Mouse (Mus musculus) kidney, postnatal 14 days (tissue): ENCODE measurements around the gene Fry.

Experiments
- DNase-seq: peaks from one replicate; pipeline ENCODE4 v3.0.0; 2022; ENCODE audit warnings: mixed read lengths

Gene Fry

DNA sequence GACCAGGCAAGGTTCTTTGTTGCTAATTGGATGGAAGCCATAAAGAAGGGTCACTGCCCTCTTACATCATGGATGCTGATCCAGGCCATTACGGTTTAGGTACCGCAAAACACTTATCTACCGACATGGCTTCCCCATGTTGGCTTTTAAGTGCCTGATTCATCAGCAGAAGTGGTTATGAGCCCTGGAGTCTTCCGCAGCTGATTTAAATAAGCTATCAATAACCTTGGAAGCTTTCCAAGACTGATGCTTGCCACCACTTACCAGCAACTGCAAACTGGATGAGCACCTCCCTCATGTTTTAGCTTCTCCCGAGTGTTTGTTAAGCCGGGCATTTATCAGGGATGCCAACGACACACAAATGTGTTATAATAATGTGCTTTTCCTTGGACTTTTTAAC is 12.7 kb downstream of the Fry start:
- no peak for DNase-seq

DNA sequence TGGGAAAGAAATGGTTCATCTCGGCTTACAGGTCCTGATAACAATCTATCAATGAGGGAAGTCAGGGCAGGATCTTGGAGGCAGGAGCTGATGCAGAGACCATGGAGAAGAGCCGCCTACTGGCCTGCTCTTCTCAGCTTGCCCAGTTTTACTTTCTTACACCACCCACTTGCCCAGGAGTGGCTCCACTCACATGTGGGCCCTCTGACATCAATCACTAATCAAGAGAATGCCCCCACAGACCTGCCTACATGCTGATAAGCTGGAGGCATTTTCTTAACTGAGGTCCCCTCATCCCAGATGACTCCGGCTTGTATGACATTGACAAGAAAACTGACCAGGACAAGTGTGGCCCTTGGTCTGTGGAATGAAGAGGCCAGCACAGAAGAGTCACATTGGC is 16.2 kb downstream of the Fry start:
- DNase-seq: no peak

DNA sequence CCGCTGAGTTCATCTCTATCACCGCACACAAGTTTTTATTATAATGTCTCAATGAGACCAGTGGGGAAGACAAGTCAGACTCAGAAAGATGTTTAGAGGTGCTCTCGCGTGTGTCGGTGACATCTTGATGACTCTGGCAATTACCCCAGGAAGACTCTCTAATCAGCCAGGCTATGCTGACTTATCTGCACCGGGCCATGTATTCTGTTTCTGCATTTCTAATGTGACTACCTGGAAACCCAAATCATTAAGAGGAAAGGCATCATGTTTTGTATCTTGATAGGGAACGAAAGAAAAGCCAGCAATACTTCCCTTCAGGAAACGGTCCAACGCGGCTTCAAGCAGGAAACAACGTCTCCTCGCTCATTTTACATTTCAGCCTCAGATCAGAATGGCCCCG is 17.1 kb downstream of the Fry start:
- no peak for DNase-seq

DNA sequence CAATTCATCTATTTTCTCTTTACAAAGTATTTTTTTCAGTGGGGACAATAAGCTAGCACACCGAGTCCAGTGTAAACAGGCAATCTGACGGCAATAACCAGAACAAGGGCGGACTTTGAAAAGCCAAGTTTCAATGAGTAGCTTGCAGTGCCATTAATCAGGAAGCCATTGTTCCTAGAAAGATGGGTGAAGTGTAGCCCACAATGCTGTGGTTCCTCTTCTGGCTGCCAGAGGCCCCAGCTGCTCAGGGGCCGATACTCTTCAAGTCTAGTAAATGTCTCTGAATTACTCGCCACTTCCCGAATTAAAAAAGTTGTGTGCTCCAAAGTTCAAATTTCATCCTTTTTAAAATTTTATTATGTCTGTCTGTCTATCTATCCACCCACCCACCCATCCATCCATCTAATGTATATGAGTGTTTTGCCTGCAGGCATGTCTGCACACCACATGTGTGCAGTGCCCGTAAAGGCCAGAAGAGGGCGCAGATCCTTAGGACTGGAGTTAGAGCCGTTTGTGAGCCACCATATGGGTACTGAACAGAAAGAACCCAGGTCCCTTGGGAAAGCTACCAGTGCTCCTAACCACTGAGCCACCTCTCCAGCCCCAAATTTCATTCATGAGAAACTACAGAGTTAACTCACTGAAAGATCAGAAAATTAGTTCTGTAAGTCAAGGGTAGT is 19.5 kb downstream of the Fry start:
- no peak for DNase-seq

DNA sequence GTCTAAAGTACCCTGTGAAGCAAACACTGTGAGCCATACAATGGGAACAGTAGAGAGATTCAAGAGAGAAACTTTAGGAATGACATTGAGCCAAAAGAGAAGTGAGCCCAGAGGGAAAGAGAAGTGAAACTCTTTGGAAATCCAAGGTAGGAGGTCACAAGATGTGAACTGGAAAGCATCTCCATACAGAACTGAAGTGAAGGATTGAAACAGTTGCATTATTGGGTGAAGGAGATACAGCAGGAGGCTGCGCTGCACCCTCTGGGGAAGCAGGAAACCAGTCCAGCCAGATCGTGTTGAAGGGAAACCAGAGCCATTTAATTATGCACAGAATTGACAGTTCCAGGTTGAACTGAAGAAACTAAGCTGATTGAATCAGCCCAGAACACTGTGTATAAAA is 22.1 kb downstream of the Fry start:
- DNase-seq: no peak

DNA sequence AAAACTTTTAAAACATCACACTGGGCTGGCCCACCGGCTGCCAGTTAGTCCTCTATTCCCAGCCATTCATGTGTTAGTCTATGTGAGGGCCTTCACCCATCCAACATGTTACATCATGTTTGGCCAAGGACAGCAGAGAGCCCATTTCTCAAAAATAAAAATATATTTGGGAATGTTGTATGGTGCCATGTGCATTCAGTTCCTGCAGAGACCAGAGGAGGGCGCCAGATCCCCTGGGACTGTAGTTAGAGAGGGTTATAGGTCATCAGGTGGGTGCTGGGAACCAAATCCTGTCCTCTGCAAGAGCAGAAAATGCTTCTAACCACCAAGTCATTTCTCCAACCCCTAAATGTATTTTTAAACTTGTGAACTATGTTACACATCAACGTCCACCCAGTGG is 27.5 kb downstream of the Fry start:
- DNase-seq: no peak

DNA sequence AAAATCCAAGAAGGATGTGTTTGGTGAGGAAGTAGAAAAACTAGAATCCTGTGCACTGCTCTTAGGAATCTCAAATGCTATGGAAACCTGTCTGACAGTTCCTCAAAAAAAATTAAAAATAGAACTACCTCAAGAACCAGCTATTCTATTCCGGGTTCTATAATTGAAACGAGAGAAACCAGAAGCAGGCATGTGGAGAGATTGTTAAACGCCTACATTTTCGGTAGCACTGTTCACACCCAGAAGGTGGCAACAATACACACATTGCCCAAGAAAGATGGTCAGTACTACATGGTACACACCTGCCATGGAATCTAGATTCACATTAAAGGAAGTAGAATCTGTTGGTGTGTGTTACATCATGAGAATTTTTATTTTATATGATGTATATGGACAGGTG is 28.2 kb downstream of the Fry start:
- no peak for DNase-seq

DNA sequence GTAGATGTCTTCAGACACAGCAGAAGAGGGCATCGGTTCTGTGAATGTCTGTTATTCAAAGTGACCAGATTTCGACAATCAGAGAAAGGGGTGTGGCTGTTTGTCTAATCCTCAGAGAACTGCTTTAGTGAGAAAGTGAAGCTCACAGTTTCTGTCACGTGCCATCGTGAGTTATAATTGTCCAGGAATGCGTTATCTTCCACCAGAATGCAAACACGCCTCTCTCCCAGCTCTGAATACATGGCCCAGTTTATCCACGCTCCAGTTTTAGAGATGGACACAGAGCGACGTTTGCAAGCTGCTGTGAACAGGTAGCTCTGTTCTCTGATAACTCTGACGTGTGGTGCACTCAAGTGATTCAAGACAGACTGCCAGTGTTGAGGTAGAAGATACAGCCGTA is 31.3 kb downstream of the Fry start:
- DNase-seq: no peak

DNA sequence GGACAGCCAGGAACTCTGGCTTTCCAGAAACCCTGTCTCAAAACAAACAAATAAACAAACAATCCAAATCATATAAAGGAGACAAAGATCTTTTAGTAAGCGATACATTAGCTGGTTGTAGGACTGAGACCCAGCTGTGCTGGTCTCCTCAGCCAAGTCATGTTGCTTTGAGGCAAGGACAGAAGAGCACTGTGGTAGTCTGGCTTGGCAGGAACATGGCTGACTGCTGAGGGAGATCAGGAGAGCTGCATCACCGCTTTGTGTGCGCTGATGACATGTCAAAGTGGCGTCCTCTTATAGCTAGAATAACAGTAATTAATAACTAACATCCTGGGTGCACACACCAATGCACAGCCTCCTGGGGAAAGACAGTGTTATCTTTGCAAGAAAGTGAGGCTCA is 32.5 kb downstream of the Fry start:
- DNase-seq: no peak

DNA sequence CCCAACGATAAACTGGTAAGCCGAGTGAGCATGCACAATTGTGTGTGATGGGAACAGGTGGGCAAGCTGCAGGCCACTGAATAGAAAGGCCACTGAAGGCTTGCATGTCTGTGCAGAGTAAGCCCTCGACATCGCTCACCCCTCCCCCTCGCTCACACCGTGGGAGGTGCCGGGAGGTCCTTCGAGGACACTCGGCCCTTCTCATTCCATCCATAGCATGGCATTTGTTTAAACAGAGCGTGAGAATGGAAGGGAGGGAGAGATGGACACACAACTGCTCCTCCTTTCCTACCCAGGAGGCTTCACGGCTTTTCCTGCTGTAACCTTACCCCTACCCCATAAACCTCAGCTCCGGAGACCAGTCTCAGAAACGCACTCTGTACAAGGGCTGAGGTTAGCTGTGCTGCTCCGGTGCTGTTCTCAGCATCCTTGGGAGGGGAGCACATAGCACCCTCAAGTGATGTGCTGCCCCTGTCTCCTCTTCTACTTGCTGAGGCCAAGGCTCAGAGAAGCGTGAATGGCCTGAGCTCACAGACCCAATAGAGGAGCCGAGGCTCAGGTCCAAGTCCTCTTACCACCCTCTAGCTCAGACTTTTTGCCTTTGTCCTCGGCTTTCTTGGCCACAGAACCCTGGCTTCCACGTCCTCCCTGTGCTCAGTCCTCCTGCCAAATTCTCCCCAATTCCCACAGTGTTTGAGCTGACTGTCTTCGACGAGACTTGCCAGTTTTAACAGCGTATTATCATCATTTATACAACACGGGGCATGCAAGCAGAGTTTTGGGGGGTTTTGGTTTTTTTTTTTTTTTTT is 33.8 kb downstream of the Fry start:
- DNase-seq: no peak

DNA sequence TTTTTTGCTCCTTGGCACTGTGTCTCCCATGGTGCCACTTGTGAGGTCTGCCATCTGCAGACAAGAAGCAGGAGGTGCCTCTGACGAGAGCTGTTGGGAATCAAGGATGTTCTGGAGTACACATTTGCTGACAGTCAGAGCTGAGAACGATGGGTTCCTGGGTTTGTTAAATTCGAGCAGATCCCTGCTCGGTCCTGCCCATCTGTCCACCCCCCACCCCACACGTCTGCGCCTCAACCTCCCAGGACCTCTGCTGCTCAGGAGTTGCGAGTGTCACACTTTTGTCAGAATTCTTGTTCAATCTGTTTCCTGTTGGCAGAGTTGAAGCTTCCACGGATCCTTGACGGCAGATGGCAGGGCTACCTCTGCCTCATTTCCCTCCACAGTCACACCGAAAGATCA is 34.4 kb downstream of the Fry start:
- no peak for DNase-seq

DNA sequence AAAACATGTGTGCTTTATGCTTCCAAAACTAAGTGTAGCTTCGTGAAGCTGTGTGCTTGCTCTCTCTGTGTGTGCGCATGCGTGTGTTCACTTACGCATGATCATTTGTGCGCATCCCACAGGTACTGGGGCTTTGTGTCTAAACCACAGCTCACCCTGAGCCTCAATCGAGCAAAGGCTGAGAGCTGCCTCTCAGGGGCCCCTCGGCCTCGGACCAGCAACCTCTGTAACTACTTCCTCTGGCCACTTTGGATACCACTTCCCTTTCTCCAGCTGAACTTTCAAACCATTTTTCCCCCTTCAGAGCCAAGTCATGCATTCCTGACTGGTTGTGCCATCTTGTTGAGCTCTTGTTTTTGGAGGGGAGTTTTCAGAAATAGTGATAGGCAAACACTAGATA is 36.9 kb downstream of the Fry start:
- DNase-seq: no peak

DNA sequence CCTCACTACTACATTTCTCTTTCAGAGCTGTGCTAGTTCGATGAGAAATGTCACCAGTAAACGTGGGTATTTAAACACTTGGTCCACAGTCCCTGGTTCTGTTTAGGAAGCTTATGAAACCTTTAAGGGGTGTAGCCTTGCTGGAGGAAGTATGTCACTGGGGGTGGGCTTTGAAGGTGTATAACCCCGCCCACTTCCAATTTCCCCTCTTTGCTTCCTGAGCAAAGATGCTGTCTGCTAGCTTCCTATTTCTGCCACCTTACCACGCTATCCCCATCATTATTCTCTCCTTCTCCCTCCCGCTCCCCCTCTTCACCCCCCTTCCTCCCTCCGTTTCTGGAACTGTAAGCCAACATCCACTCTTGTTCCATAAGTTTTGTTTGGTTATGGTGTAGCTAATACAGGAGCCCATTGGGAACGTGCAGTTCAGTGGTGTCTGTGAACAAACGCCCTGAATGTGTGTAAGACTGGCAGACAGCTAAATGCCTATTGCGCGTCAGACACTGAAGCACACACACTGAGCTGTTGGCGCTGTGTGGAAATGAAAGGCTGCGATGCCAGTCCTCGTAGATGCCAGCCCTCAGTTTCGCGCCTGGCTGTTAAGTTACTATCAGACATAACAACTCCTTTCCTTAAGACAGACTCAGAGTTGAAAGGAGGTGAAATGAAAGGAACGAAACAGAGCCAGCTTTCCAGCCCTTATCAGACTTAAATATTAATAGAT is 37.8 kb downstream of the Fry start:
- no peak for DNase-seq

DNA sequence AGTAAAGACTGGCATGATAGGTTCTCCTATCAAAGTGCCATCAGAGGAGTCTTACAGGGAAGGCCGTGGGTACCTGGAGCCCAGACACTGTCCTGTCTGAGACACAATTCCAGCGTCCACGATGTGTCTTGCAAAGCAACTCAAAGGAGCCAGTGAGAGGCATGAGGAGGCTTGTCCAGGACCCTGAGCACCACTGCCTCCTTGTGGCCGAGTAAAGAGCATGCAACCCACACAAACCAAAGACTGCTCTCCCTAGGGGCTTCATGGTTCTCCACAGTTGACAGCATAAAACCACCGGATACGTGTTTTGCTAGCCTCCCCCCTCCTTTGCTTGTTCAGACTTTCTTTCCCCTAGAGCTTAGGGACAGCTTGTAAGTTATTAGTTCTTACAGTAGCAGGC is 39.2 kb downstream of the Fry start:
- DNase-seq: no peak

DNA sequence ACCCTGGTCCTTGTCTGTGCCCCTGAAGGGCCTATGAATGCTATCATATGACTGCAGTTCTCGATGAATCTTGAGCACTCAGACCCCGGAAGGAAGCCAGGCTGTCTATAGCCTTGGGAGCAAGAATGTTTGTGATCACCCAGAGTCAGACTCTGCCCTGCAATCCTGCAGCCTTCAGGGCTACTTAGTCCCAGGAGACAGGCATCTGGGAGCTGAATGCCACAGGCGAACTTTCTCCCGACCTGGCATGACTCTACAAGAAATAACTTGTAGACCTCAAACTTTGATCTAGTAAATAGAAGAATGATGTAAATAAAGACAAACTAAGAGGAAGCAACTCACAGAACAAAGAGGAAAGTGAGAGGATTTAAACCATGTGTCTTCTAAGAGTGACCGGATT is 40.7 kb downstream of the Fry start:
- peak; percentile 32 for DNase-seq

DNA sequence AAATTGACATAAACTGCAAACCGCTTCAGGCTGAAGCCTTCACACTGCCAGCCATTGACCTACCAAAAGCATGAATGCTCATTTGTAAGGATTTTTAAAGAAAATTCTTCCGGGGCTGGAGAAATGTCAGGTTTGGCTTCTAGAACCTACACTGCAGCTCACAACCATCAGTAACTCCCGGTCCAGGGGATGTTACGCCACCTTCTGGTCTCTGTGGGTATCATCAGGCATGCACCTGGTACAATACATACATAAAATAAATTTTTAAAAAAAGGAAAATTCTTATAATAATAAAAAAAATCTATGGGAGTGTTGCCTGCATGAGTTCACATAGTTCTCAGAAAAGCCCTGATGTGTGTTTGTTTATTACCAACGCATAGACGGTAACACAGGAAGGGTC is 42.7 kb downstream of the Fry start:
- no peak for DNase-seq

DNA sequence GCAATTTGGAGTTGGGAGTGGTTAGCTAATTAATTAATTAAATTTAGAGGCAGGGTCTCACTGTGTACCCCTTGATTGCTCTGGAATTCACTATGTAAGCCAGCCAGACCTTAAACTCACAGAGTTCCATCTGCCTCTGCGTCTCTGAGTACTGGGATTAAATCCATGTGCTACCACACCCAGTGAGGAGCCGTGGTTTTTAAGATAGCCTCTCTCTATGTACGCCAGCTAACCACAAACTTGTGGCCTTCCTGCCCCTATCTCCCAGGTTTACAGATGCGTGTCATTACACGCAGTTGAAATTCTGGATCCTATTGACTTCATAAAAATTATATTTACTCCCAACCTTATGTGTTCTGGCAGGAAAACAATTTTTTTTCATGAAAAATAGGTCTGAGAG is 43.5 kb downstream of the Fry start:
- DNase-seq: no peak

DNA sequence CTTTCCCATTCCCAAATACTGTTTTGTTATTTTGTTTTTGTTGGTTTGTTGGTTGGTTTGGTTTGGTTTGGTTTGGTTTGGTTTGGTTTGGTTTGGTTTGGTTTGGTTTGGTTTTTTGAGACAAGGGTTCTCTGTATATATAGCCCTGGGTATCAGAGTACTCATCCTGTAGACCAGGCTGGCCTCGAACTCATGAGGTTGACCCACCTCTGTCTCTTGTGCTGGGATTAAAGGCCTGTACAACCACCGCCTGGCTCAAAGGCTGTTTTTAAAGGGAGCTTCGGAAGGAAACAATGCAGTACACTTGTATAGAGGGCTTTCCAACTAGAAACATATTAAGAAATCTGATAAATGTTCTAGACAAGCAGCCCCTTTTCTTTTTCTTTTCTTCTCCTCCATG is 46.2 kb downstream of the Fry start:
- DNase-seq: no peak

DNA sequence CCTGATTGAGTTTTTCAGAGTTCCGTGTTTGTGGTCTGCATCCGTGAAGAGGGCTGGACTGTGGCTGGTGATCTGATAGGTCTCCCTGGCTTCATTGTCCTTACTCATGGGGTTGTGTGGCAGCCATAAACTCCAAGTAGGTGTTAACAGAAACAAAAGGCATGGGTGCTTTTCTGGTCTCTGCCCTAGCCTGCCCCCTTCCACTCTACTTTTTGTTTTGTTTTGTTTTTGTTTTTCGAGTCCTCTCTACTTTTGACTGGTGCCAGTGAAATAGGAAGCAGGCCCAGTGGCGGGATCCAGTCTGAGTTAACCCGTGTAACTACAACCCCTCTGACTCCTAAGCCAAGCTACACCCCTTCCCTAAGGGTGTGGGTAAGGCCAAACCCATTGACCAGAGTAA is 48.4 kb downstream of the Fry start:
- no peak for DNase-seq

DNA sequence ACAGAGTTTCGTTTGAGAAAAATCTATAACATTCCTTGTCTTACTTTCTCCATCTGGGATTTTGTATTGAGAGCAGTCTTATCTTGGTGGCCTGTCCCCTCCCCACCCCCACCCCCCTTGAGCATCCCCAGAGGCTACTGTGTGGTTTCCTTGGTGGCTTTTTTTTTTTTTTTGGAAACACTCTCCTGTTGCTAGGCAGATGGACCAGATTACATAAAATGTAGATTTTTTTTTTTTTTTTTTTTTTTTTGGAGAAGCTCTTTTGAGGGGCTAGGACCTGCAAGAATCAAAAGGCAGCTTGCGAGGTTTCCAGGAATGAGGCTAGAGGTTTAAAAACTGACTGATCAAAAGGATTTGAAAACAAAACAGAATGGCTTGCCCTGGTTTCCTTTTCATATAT is 48.8 kb downstream of the Fry start:
- DNase-seq: no peak

DNA sequence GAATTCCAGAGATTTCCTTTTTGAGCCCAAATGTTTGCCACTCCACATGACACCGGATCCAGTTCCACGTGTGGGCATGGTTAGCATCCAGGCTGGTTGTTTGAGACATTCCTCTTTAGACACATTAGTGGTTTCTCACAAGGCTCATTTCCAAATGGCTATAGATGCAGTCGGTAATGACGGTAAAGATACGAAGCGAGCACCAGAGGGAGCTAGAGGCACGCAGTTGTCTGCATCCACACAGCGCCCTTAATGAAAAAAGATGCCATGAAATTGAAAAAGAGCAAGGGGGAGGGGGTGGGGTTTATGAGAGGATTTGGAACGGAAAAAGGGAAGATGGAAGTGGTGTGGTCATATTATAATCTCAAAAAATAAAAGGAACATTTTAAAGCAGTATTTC is 50.3 kb downstream of the Fry start:
- DNase-seq: peak; percentile 82

DNA sequence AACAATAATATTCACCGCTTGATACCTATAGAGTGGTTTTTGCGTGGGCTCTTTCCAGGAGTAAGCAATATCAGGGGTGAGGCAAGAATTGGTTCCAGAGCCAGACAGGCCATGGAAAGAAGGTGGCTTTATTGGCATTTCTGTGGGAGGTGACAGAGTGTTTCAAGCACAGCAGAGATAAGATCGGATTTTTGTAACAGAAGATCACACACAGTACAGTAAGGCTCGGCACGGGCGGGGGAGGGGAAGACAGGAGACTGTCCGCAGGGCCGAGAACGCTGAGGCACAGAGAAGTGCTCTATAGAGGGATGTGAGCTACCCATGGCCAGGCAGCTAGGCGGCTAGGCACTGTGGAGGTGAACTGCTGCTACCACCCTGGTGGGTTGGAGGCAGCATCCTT is 53.1 kb downstream of the Fry start:
- no peak for DNase-seq

DNA sequence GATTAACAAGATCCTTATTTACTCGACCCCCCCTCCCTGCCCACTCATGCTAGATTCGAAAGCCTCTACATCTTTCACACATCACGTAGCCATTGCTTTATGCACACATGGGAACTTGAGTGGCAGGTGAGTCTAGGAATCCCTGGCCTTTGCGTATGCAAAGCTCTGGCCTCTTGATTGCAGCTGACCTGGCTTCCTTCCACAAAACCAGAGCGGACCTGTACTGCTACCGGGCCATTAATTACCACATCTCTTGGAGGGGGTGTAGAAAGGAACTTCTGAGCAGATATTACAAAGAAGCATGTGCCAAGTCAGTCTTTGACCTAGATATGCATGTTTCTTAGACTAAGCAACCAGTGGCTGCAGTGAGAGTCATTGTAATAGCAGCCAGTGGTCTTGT is 55.4 kb downstream of the Fry start:
- no peak for DNase-seq

DNA sequence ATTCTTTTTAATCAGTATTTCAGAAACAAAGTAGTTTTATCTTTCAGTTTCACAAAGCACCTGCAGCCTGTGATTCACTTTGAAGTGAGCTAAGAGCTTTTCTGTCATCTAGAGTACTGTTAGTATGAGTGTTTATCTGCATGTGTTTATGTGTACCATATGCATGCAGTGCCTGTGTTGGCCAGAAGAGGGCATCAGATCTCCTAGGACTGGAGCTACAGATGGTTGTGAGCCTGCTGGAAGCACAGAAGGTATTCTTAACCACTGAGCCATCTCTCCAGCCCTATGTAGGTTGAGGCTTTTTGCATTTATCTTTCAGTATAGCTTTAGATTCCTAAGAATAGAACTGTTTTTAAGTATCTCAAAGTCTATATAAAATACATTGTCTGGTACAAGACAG is 56.5 kb downstream of the Fry start:
- DNase-seq: no peak
